Mouse (Mus musculus) megakaryocyte, adult 5-6 weeks (primary cell): ENCODE measurements around the gene Esyt2. TPM values are rescaled to one million over a fixed set of nuclear protein-coding genes. Genes with fewer than 3 reads are reported as not detected.

Source experiments
- ATAC-seq: 2 replicates; pipeline ENCODE4 v1.8.0; 2016; ENCODE audit warnings: mild to moderate bottlenecking, inconsistent platforms; ENCODE audit not compliant: poor library complexity, severe bottlenecking
- total RNA-seq, 2 experiments: library from RNA; stranded (forward) in 1 of 2; stranded (reverse) in 1 of 2; fragments of 153-499, 151-499 nt in 1 of 2; fragments of 221-1000, 200-1000 nt in 1 of 2; gene quantifications; 2 replicates each; pipeline versions ENCODE4 v1.2.3 to v1.2.4; 2015 to 2017

Gene Esyt2
- total RNA-seq, 2 experiments from 2014 or later: 46.6 to 49.9 TPM

- peak; percentile 77 for ATAC-seq
Measured at GRCm38 (mm10) chr12:116435232-116435631, 154.2 kb downstream of the Esyt2 start.

DNA sequence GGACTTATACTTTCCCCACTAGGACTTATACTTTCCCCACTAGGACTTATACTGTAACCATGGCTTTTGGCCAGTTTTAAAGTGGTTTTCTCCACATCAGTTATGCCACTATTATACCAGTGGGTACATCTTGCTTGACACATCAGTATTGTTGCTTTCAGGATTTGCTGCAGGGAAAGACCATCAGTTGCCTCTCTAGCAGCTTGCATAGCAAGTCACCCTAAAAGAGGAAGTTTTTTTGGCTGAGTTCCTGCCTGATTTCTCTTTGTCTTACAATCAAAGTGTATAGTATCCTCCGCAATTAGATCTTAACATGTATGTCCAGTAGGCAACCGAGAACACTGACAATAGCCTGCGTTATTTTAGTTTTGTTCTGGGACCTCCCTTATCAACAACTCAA is 155.1 kb downstream of the Esyt2 start:
- ATAC-seq: peak; percentile 65

- ATAC-seq: no peak
Measured at GRCm38 (mm10) chr12:116438591-116438990, 157.6 kb downstream of the Esyt2 start.

Other genes with a start within 250 kb of the Esyt2 start
- 54.7 and 57.5 TPM in 2 replicates for gene Zfp386, start 233.5 kb upstream of the Esyt2 start, total RNA-seq (2015)
- 37.5 and 51.5 TPM in 2 replicates for gene Zfp386, start 233.5 kb upstream of the Esyt2 start, total RNA-seq (2017)
- gene Vipr2, start 203.5 kb upstream of the Esyt2 start, total RNA-seq (2015): 0.31 and 1.4 TPM in 2 replicates
- 0.07 TPM in 1 of 2 replicates, not detected in the other for gene Vipr2, start 203.5 kb upstream of the Esyt2 start, total RNA-seq (2017)
- gene Wdr60, start 18.2 kb upstream of the Esyt2 start, total RNA-seq (2015): 0.27 TPM in 1 of 2 replicates, not detected in the other
- 0.40 and 0.94 TPM in 2 replicates for gene Wdr60, start 18.2 kb upstream of the Esyt2 start, total RNA-seq (2017)
- not detected in 2 replicates for gene Gm11027, start 5.8 kb upstream of the Esyt2 start, total RNA-seq (2015)
- gene Gm11027, start 5.8 kb upstream of the Esyt2 start, total RNA-seq (2017): not detected in 2 replicates
- 67.6 and 80.3 TPM in 2 replicates for gene Ncapg2, start 124.2 kb downstream of the Esyt2 start, total RNA-seq (2015)
- 102 and 135 TPM in 2 replicates for gene Ncapg2, start 124.2 kb downstream of the Esyt2 start, total RNA-seq (2017)
- gene Ptprn2, start 204.5 kb downstream of the Esyt2 start, total RNA-seq (2015): not detected in 2 replicates
- not detected in 2 replicates for gene Ptprn2, start 204.5 kb downstream of the Esyt2 start, total RNA-seq (2017)